Mouse (Mus musculus): ENCODE measurements around the gene Parp6. TPM values are rescaled to one million over a fixed set of nuclear protein-coding genes. Genes with fewer than 3 reads are reported as not detected.

Gene Parp6
- total and polyA plus RNA-seq, 3 experiments: 4.4 to 5.7 (median 4.6) TPM

DNA sequence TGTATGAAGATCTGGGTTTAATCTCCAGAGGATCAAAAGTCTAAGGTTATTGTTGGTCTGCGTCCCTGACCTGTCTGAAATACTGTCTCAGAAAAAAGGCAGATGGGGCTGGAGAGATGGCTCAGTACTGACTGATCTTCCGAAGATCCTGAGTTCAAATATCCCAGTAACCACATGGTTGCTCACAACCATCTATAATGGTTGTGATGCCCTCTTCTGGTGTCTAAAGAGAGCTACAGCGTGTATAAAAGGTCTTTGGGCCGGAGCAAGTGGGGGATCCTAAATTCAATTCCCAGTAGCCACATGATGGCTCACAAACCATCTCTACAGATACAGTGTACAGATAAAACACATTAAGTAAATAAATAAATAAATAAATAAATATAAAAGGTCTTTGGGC is 52.1 kb downstream of the Parp6 start:
- Histone ChIP-seq H3K9me3 (replicated peaks; ENCODE audit: low read length) (no peaks in the 10 kb centered on the region), H3K4me1 (ENCODE audit: control insufficient read depth in 1 of 2, insufficient read depth in 2 of 2) (peaks cover 0 to under 1% of the 10 kb centered on the region in 2 experiments; a peak in 1 of 4 replicates), H3K36me3 (replicated peaks in 1 of 2; ENCODE audit: control insufficient read depth in 1 of 2, insufficient read depth in 1 of 2, low read length in 1 of 2) (peaks cover 88 to 97% of the 10 kb centered on the region in 2 experiments), H3K4me3 (replicated peaks in 1 of 3; ENCODE audit: low read depth in 2 of 3, low read length in 2 of 3, poor library complexity in 1 of 3) (no peak overlapping the region), H3K27me3 (replicated peaks) (no peaks in the 10 kb centered on the region), H3K27ac (ENCODE audit: insufficient read depth, low read depth) (no peak overlapping the region), H3K79me2 (replicated peaks; ENCODE audit: control insufficient read depth, extremely low read depth, insufficient read depth, poor library complexity, severe bottlenecking) (peaks cover 16% of the 10 kb centered on the region), H3K4me2 (ENCODE audit: insufficient read depth, low read depth, poor library complexity, severe bottlenecking) (no peak overlapping the region), H3K9ac (ENCODE audit: insufficient read depth, low read depth) (no peak overlapping the region)
- in situ Hi-C loops (cut with MboI; ENCODE audit: low pct_ligation_motif_present, low pct_unique_long_range_greater_than_20kb, low sequenced_read_pairs) (loop anchor here (5.0 kb wide), 1 partner anchor 42 kb away; no protein-coding TSS in a partner anchor), dilution Hi-C loops (cut with MboI; ENCODE audit: extremely low pct_ligation_motif_present, extremely low pct_unique_long_range_greater_than_20kb, low sequenced_read_pairs) (no loop called here)
- no peak for DNase-seq (ENCODE audit: extremely low read depth)
- TF ChIP-seq ZNF384 (IDR thresholded peaks at IDR 0.05; ENCODE audit: low read depth, low read length) (no peak), RAD21 (IDR thresholded peaks at IDR 0.05; ENCODE audit: low read depth, low read length) (peak; percentile 12), CTCF (conservative IDR thresholded peaks at IDR 0.05 in 1 of 2, IDR thresholded peaks at IDR 0.05 in 1 of 2; ENCODE audit: low read depth in 2 of 2, low read length in 2 of 2) (peak in 1 of 2 experiments; percentile 45; a peak in 2 of 4 replicates), MYC (IDR thresholded peaks at IDR 0.05; ENCODE audit: low read depth, low read length) (no peak; the same call in 1 of the 2 replicates)

GRCm38 (mm10) chr9:59672195-59672894 is 55.3 kb downstream of the Parp6 start:
- Histone ChIP-seq H3K27ac (ENCODE audit: insufficient read depth, low read depth) (no peak overlapping the region), H3K9me3 (replicated peaks; ENCODE audit: low read length) (no peaks in the 10 kb centered on the region), H3K79me2 (replicated peaks; ENCODE audit: control insufficient read depth, extremely low read depth, insufficient read depth, poor library complexity, severe bottlenecking) (no peaks in the 10 kb centered on the region; the same call in 1 of the 2 replicates), H3K27me3 (replicated peaks) (no peaks in the 10 kb centered on the region), H3K4me1 (ENCODE audit: control insufficient read depth in 1 of 2, insufficient read depth in 2 of 2) (no peaks in the 10 kb centered on the region), H3K36me3 (replicated peaks in 1 of 2; ENCODE audit: control insufficient read depth in 1 of 2, insufficient read depth in 1 of 2, low read length in 1 of 2) (peaks cover 89 to 95% of the 10 kb centered on the region in 2 experiments), H3K4me2 (ENCODE audit: insufficient read depth, low read depth, poor library complexity, severe bottlenecking) (no peak overlapping the region), H3K4me3 (replicated peaks in 1 of 3; ENCODE audit: low read depth in 2 of 3, low read length in 2 of 3, poor library complexity in 1 of 3) (no peak overlapping the region), H3K9ac (ENCODE audit: insufficient read depth, low read depth) (no peak overlapping the region)
- no peak for DNase-seq (ENCODE audit: extremely low read depth)
- in situ Hi-C loops (cut with MboI; ENCODE audit: low pct_ligation_motif_present, low pct_unique_long_range_greater_than_20kb, low sequenced_read_pairs) (no loop called here), dilution Hi-C loops (cut with MboI; ENCODE audit: extremely low pct_ligation_motif_present, extremely low pct_unique_long_range_greater_than_20kb, low sequenced_read_pairs) (no loop called here)
- TF ChIP-seq NELFE (IDR thresholded peaks at IDR 0.05; ENCODE audit: low read depth, low read length) (no peak), NRF1 (IDR thresholded peaks at IDR 0.05; ENCODE audit: low read depth, low read length) (no peak), JUND (conservative IDR thresholded peaks at IDR 0.05; ENCODE audit: low read depth, low read length) (no peak), ZKSCAN1 (IDR thresholded peaks at IDR 0.05; ENCODE audit: borderline replicate concordance, low read depth, low read length) (no peak), CHD2 (IDR thresholded peaks at IDR 0.05; ENCODE audit: low read length) (no peak), ZNF384 (IDR thresholded peaks at IDR 0.05; ENCODE audit: low read depth, low read length) (no peak), MAX (IDR thresholded peaks at IDR 0.05; ENCODE audit: low read length) (no peak), TCF12 (IDR thresholded peaks at IDR 0.05; ENCODE audit: low read depth, low read length) (no peak), RAD21 (IDR thresholded peaks at IDR 0.05; ENCODE audit: low read depth, low read length) (no peak), POLR2AphosphoS2 (IDR thresholded peaks at IDR 0.05; ENCODE audit: low read depth, low read length) (no peak), E2F4 (IDR thresholded peaks at IDR 0.05; ENCODE audit: insufficient replicate concordance, low read depth, low read length) (no peak), USF2 (conservative IDR thresholded peaks at IDR 0.05; ENCODE audit: low read depth, low read length) (no peak), PAX5 (IDR thresholded peaks at IDR 0.05; ENCODE audit: low read length) (no peak), ZMIZ1 (IDR thresholded peaks at IDR 0.05; ENCODE audit: low read depth, low read length) (no peak), GABPA (IDR thresholded peaks at IDR 0.05; ENCODE audit: insufficient replicate concordance, low read depth, low read length) (no peak), CHD1 (IDR thresholded peaks at IDR 0.05; ENCODE audit: low read depth, low read length) (no peak), MAZ (IDR thresholded peaks at IDR 0.05; ENCODE audit: low read depth, low read length) (no peak), IRF4 (IDR thresholded peaks at IDR 0.05; ENCODE audit: low read depth, low read length) (no peak), EP300 (IDR thresholded peaks at IDR 0.05; ENCODE audit: low read length) (no peak)

Measured in CH12.LX (cell line).